Comparison of ENCODE assay signal across 8 mouse cellular contexts in the genomic region with DNA sequence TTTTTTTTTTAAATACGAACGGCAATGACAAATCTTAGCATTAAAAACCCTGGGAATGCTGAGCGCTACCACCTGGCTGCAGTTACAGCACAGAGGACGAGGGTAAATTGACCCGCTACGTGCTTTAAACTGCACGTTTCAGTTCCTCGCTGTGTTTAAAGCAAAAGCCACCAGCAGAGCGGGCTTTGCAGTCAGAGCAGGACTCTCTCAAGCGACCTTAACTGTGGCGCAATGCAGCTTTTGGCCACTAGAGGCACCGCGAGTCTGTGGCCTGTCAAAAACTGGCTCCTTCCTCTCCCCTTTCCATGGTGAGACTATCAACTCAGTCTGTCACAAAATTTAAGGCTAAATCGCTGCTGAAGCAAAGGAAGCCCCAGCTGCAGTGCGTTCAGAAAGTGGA. TPM values are rescaled to one million over a fixed set of nuclear protein-coding genes. Genes with fewer than 3 reads are reported as not detected.
DNase-seq lines count a peak whose midpoint lies in the region; ATAC-seq and TF ChIP-seq lines count a peak whose summit lies in the region.

No protein-coding gene starts in this region.

- H3K27ac ChIP-seq in bone marrow, adult 2 months (ENCODE audit: control insufficient read depth, insufficient read depth, low read depth, low read length, poor library complexity) = no peak overlapping the region
- H3K27ac ChIP-seq in embryonic facial prominence, embryonic 10.5 days (replicated peaks) = peak overlapping the region; percentile 99
- H3K27ac ChIP-seq in intestine, postnatal 0 days (ENCODE audit: low read depth, low read length) = no peak overlapping the region

- peak; percentile 77 for ATAC-seq in granulocyte monocyte progenitor cell, adult 5-6 weeks (replicated peaks; ENCODE audit: poor library complexity, severe bottlenecking)
- 0 out of 2 replicates have a peak, but pooled peaks have one; percentile 17 for ATAC-seq in intestine, postnatal 0 days
- ATAC-seq in megakaryocyte-erythroid progenitor cell, adult 5-6 weeks (replicated peaks; ENCODE audit: low FRiP score, low TSS enrichment, poor library complexity, severe bottlenecking) = peak; percentile 90

- no peaks in the 10 kb centered on the region for H3K9me3 ChIP-seq in embryonic facial prominence, embryonic 10.5 days
- H3K9me3 ChIP-seq in intestine, postnatal 0 days (ENCODE audit: control insufficient read depth) = no peaks in the 10 kb centered on the region

- no peak for TF ChIP-seq POLR2A in bone marrow, adult 2 months (IDR thresholded peaks at IDR 0.05; ENCODE audit: borderline replicate concordance, control insufficient read depth, low read depth, low read length)

- WGBS in bone marrow, adult 2 months = 1% methylated on average over 15 of the region's 15 CpGs
- WGBS in embryonic facial prominence, embryonic 10.5 days = under 1% methylated on average over 15 of the region's 15 CpGs
- WGBS in intestine, postnatal 0 days = 1% methylated on average over 15 of the region's 15 CpGs

- H3K27me3 ChIP-seq in embryonic facial prominence, embryonic 10.5 days (replicated peaks; ENCODE audit: low read depth, poor library complexity, severe bottlenecking) = no peaks in the 10 kb centered on the region
- H3K27me3 ChIP-seq in intestine, postnatal 0 days (replicated peaks; ENCODE audit: control insufficient read depth, insufficient read depth, low read length) = peaks cover 33% of the 10 kb centered on the region

- no peak overlapping the region for H3K9ac ChIP-seq in intestine, postnatal 0 days (ENCODE audit: low read depth, low read length)

- H3K4me1 ChIP-seq in bone marrow, adult 2 months (ENCODE audit: control insufficient read depth, insufficient read depth, low read length) = no peaks in the 10 kb centered on the region
- H3K4me1 ChIP-seq in embryonic facial prominence, embryonic 10.5 days = peaks cover 33% of the 10 kb centered on the region
- H3K4me1 ChIP-seq in intestine, postnatal 0 days (replicated peaks; ENCODE audit: control insufficient read depth, insufficient read depth, low read length) = no peaks in the 10 kb centered on the region

- intact Hi-C loops in left cerebral cortex, postnatal 25 days (cut with DNase I) = loop anchor here (5.0 kb wide), 7 partner anchors 131 to 336 kb away; no protein-coding TSS in a partner anchor

- peak overlapping the region; percentile 99 for H3K4me2 ChIP-seq in intestine, postnatal 0 days (replicated peaks; ENCODE audit: low read depth)

- H3K36me3 ChIP-seq in embryonic facial prominence, embryonic 10.5 days (replicated peaks) = peaks cover 11% of the 10 kb centered on the region
- H3K36me3 ChIP-seq in intestine, postnatal 0 days (ENCODE audit: control insufficient read depth, insufficient read depth) = no peaks in the 10 kb centered on the region

- TF ChIP-seq CTCF in bone marrow, adult 2 months (IDR thresholded peaks at IDR 0.05; ENCODE audit: control insufficient read depth, insufficient read depth, low read length) = peak; percentile 58
- TF ChIP-seq CTCF in intestine, postnatal 0 days (IDR thresholded peaks at IDR 0.05; ENCODE audit: low read depth) = peak; percentile 98

- peak overlapping the region; percentile 7 for H3K4me3 ChIP-seq in bone marrow, adult 2 months (replicated peaks; ENCODE audit: control insufficient read depth, low read depth, low read length)
- H3K4me3 ChIP-seq in embryonic facial prominence, embryonic 10.5 days = peak overlapping the region; percentile 82
- peak overlapping the region; percentile 69 for H3K4me3 ChIP-seq in intestine, postnatal 0 days (ENCODE audit: low read depth, low read length)

- peak; percentile 93 for DNase-seq in embryonic facial prominence, embryonic 10.5 days (ENCODE audit: low spot score)
- DNase-seq in left cerebral cortex, postnatal 25 days (ENCODE audit: low spot score in 2 of 2) = peak; percentile 96
- DNase-seq in skeletal muscle tissue, adult 2 months (ENCODE audit: low read depth, low spot score) = peak; percentile 84
- no peak for DNase-seq in B cell, adult 2 months

RNA-seq across cellular contexts. Expression of a gene that starts 1.3 kb away (rescaled TPM):
- 0.54 and 1.4 TPM in 2 replicates for polyA plus RNA-seq in bone marrow, adult 2 months (2011; ENCODE audit: insufficient read depth, insufficient read length, low replicate concordance, missing spikeins)
- polyA plus RNA-seq in embryonic facial prominence, embryonic 10.5 days (2016; fragmentation: Nextera tagmentation; extraction: Ambion mirVana) = 77.9 and 78.3 TPM in 2 replicates
- total RNA-seq in granulocyte monocyte progenitor cell, adult 5-6 weeks (2014; fragmentation: Nextera tagmentation) = not detected in 2 replicates
- not detected in 2 replicates for total RNA-seq in granulocyte monocyte progenitor cell, adult 5-6 weeks (2017)
- polyA plus RNA-seq in intestine, postnatal 0 days (2015; fragmentation: Nextera tagmentation; extraction: Ambion mirVana) = 41.5 and 44.4 TPM in 2 replicates
- total RNA-seq in left cerebral cortex, postnatal 25 days (2021) = 10 to 100 TPM in 1 of 2 experiments, 1 to 10 TPM in 1; 9.6 to 10.4 TPM
- total RNA-seq in megakaryocyte-erythroid progenitor cell, adult 5-6 weeks (2014; fragmentation: Nextera tagmentation) = not detected in 2 replicates
- not detected in 2 replicates for total RNA-seq in megakaryocyte-erythroid progenitor cell, adult 5-6 weeks (2017)

Comparison
In these comparisons a context has a peak if more than half of its experiments do, and no peak if none do; other contexts are left out.
1. H3K4me3 ChIP-seq: peak in every context shown above with its lines; median percentile 82 in embryonic facial prominence, embryonic 10.5 days; 69 in intestine, postnatal 0 days; 7 in bone marrow, adult 2 months.
2. DNase-seq: peak in embryonic facial prominence, embryonic 10.5 days (single experiment), left cerebral cortex, postnatal 25 days (2 of 2) and skeletal muscle tissue, adult 2 months (single experiment); none in B cell, adult 2 months (0 of 2).
3. ATAC-seq: peak in every context shown above with its lines; median percentile 90 in megakaryocyte-erythroid progenitor cell, adult 5-6 weeks; 77 in granulocyte monocyte progenitor cell, adult 5-6 weeks; 17 in intestine, postnatal 0 days.
4. RNA of a gene that starts 1.3 kb away (total RNA-seq): 9.6 to 10.4 TPM in left cerebral cortex, postnatal 25 days; not detected in granulocyte monocyte progenitor cell, adult 5-6 weeks and not detected in megakaryocyte-erythroid progenitor cell, adult 5-6 weeks; every median in the first group is over 10 times any median in the second.